Mouse (Mus musculus): ENCODE measurements around the gene Macf1.

- TF ChIP-seq CTCF (IDR thresholded peaks at IDR 0.05; ENCODE audit: borderline replicate concordance, insufficient read depth, low read length) (no peak), POLR2A (IDR thresholded peaks at IDR 0.05; ENCODE audit: low read depth, low read length) (no peak)
Measured at GRCm38 (mm10) chr4:123647109-123647508, 37.1 kb downstream of the Macf1 start.

All from embryonic fibroblast, embryonic 13.5 days (primary cell).